Mouse (Mus musculus) adrenal gland, postnatal 4 days (tissue): ENCODE measurements around the gene Tmem267. TPM values are rescaled to one million over a fixed set of nuclear protein-coding genes. Genes with fewer than 3 reads are reported as not detected.
"Not testable (repeated sequence)": the region's sequence is repeated elsewhere in the genome, so short reads cannot be mapped to it uniquely, and the experiment has no call there.

ENCODE experiments used
- DNase-seq, 2 experiments: peaks; one replicate each; pipeline ENCODE4 v3.0.0; 2021 to 2022; ENCODE audit warnings: low spot score in 2 of 2, mixed read lengths in 2 of 2
- total RNA-seq, 2 experiments: library from RNA; stranded (reverse); gene quantifications; 2 replicates each; pipeline ENCODE4 v1.2.3; 2021

The Tmem267 gene
- total RNA-seq, 2 experiments from 2014 or later: 12.1 to 13.2 TPM

DNA sequence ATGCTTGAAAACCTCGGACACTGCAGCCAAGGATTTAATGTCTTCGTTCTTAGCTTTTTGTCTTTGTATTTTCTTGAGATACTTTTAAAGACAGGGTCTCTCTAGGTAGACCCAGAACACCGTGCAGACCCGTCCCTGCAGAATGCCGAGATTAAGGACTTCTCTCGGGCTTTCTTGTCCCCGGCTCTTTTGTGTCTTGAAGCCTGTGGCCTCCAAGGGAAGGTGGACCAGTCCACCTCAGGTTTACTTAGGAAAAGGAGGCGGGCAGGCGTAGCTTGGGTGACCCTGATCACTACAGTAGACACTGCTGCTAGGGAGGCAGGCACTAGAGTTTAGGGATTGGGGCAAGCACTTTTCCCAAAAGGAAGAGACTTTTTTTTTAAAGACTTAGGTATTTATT is 116.5 kb downstream of the Tmem267 start:
- DNase-seq: not testable (repeated sequence)

DNA sequence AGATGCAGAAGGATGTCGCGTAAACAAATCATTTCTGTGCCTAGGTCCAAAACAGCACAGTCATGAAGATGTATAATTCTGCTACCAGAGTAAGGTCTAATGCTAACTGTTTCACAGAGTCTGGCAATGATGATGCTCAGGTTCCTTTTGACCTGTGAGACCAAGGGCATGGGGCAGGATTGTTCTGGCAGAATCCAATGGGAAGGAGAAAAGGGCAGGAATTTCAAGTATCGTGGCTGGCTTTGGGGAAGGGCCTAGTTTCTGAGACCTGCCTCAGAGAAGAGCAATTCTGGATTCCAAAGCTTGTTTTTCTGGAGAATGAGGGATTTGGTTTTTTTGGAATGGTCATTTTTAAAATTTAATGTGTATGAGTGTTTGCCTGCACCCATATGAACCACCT is 131.0 kb downstream of the Tmem267 start:
- no peak for DNase-seq

GRCm38 (mm10) chr13:119619735-119620134 is 131.9 kb downstream of the Tmem267 start:
- DNase-seq: no peak

- no peak for DNase-seq
Measured at GRCm38 (mm10) chr13:119623634-119624033, 135.8 kb downstream of the Tmem267 start, which contains the start of gene Ccl28. TSS of gene Ccl28 (plus strand) at chr13:119623819.

GRCm38 (mm10) chr13:119625952-119626351 is 138.1 kb downstream of the Tmem267 start:
- not testable (repeated sequence) for DNase-seq

GRCm38 (mm10) chr13:119631482-119632155 is 143.8 kb downstream of the Tmem267 start:
- DNase-seq: peak; percentile 44 to 45

DNA sequence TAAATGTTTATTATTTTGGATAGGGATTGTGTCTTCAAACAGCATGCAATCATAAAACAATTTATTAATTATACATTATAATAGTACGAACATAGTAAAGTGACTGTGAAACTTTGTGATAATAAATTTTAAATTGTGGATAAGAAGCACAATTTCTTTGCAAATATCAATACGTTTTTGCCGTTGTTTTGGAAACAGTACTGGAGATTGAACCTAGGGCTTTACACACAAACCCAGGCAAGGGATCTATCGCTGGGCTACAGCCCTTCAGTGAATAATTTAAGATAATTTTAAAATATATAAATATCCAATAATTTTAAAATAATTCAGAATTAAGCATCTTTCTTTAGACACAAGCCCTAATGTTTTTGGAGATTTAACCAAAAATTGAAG is 144.3 kb downstream of the Tmem267 start:
- no peak for DNase-seq

- DNase-seq: no peak
Measured at GRCm38 (mm10) chr13:119635496-119635895, 147.7 kb downstream of the Tmem267 start.

- DNase-seq: no peak
Measured at GRCm38 (mm10) chr13:119637837-119638236, 150.0 kb downstream of the Tmem267 start.

DNA sequence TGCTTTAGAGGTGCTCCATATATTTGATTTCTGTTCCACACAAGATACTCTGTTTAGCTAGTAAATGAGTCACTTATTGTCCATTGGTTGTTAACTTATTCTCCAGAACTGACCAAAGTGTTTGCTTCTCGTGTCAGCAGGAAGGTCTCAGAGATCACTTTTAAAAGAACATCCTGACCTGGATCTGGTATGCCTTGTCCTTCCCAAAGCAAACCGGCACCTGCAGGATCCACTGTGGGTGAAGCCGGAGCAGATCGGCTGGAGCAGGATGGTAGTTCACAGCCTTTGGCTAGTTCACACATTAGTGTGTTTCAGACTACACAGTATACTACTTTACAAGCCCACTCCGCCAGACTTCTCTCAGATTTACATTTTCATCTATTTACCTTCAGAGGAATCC is 150.6 kb downstream of the Tmem267 start:
- no peak for DNase-seq

GRCm38 (mm10) chr13:119639302-119639701 is 151.5 kb downstream of the Tmem267 start:
- no peak for DNase-seq

GRCm38 (mm10) chr13:119640504-119640903 is 152.7 kb downstream of the Tmem267 start:
- no peak for DNase-seq

- no peak for DNase-seq
Measured at GRCm38 (mm10) chr13:119641145-119641544, 153.3 kb downstream of the Tmem267 start.

DNA sequence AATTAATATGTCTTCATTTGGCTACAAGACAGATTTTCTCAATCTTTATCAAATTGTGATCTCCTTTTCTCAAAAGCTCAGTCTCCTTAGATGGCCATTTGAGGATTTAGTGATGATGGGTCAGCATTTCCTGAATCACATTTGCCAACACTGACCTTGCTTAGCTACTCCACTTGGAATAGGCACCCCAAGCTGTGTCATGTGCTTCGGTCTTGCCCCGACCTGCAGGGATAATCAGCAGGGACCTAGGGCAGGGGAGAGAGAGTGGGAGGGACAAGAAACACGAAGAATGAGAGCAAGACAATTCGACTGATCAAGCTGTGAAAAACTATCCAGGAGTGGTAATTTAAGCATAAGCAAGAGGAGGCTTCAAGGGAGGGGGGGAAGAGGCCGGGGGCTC is 156.9 kb downstream of the Tmem267 start:
- no peak for DNase-seq

- DNase-seq: no peak
Measured at GRCm38 (mm10) chr13:119646511-119646910, 158.7 kb downstream of the Tmem267 start.

DNA sequence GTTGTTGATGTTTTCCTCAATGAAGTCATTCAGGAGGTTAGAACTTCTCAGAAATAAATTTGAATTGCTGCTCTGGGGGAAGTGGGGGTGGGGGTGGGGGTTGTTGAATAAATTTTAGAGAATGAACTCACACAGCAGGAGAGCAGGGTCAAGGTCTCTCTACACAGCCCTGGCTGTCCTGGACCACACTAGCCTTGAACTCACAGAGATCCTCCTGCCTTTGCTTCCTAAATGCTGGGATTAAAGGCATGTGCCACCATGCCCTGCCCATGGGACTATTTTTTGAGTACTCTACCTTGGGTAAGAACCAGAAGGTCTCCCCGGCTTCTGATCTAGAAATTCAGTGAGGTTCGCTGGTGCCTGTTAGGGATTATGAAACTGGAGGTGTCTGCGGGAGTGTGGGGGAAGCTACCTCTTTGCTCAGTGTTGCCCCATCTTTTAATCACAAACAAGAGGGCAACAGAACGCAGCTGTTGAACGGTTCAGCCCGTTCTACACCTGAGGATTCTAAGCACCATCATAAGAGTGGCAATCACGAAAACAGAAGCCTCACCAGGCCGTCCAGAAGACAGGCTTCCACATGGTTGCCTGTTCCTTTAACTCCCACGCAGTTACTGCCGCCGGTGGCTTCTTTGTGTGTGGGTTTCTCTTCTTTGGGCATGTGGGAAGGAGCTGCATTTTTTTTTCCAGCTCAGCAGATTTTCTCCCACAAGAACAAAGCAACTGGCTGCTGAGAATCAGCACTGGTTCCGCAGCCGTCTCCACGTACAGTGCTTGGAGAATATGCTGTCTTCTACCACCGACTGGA is 161.3 kb downstream of the Tmem267 start:
- no peak for DNase-seq

GRCm38 (mm10) chr13:119649699-119650046 is 161.8 kb downstream of the Tmem267 start:
- DNase-seq: no peak

GRCm38 (mm10) chr13:119654734-119655133 is 166.9 kb downstream of the Tmem267 start:
- DNase-seq: no peak

GRCm38 (mm10) chr13:119656246-119656645 is 168.4 kb downstream of the Tmem267 start:
- DNase-seq: no peak

DNA sequence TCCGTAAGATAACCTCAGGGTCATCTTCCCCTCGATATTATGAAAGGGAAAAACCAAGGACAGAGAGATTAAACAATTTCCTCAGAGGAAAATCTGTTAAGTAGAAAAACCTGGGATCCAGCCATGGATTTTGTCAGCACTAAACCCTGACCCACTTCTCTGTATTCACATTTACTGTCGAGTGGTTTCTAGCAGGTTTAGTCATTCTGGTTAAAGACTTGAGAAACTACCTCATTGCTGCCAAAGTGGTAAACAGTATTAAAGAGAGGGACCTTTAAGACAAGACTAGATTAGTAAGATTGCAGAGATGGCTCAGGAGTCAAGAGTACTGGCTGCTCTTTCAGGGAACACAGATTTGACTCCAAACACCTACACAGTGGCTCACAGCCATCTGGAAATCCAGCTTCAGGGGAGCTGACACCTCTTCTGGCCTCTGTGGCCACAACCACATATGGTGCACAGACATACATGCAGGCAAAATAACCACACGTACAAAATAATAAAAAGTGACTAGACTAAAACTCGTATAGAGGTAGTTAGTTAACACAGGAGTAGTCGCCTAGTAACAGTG is 169.1 kb downstream of the Tmem267 start:
- DNase-seq: no peak
